Mouse (Mus musculus) hindbrain, embryonic 11.5 days (tissue): ENCODE measurements at regions not wholly inside any gene's neighbourhood (a gene's known extent, or its start where the extent isn't known, plus 50 kb on each side); places are given as distances from the start of the nearest gene placed in this dataset.

Experiments
- ATAC-seq: fragments of 200-750 bp; cut with Nextera tagmentation; 2 replicates; pipeline ENCODE4 v1.8.0; 2017; ENCODE audit warnings: mild to moderate bottlenecking, moderate TSS enrichment, moderate library complexity; ENCODE audit not compliant: low FRiP score
- DNase-seq: peaks from one replicate; pipeline ENCODE4 v3.0.0-alpha.2; 2015; ENCODE audit warnings: low spot score
- H3K27ac ChIP-seq: fragments of 300-500 bp; sonication (generic); 2 replicates; pipeline ENCODE4 v1.5.1; 2014; ENCODE audit warnings: mild to moderate bottlenecking, low read depth, low read length
- H3K27me3 ChIP-seq: fragments of 300-500 bp; sonication (generic); 2 replicates; pipeline ENCODE4 v1.6.1; 2014; ENCODE audit warnings: mild to moderate bottlenecking, low read length, moderate library complexity, mixed read lengths; ENCODE audit not compliant: control insufficient read depth, insufficient read depth
- H3K36me3 ChIP-seq: fragments of 300-500 bp; sonication (generic); 2 replicates; pipeline ENCODE4 v1.6.1; 2014; ENCODE audit warnings: mild to moderate bottlenecking, low read length, moderate library complexity, mixed read lengths; ENCODE audit not compliant: control insufficient read depth, insufficient read depth
- H3K4me1 ChIP-seq: fragments of 300-500 bp; sonication (generic); replicated peaks from 2 replicates; pipeline ENCODE4 v1.6.1; 2014; ENCODE audit warnings: low read length, mixed read lengths; ENCODE audit not compliant: control insufficient read depth, insufficient read depth
- H3K4me2 ChIP-seq: fragments of 300-500 bp; sonication (generic); replicated peaks from 2 replicates; pipeline ENCODE4 v1.6.1; 2014; ENCODE audit warnings: mild to moderate bottlenecking, low read depth, low read length
- H3K4me3 ChIP-seq: fragments of 300-500 bp; sonication (generic); 2 replicates; pipeline ENCODE4 v1.5.1; 2014; ENCODE audit warnings: low read depth, low read length
- H3K9ac ChIP-seq: fragments of 300-500 bp; sonication (generic); 2 replicates; pipeline ENCODE4 v1.6.1; 2014; ENCODE audit warnings: low read depth, low read length
- H3K9me3 ChIP-seq: fragments of 300-500 bp; sonication (generic); 2 replicates; pipeline ENCODE4 v1.6.1; 2016; ENCODE audit warnings: low read length; ENCODE audit not compliant: control insufficient read depth
- WGBS: fragments of 180-500 bp; shearing (Covaris S2); extraction: QIAGEN DNeasy Blood & Tissue Kit; methylation state at CpG from one replicate; pipeline ENCODE4 v1.1.7; 2014; 5-methylcytosine and 5-hydroxymethylcytosine counted together

DNA sequence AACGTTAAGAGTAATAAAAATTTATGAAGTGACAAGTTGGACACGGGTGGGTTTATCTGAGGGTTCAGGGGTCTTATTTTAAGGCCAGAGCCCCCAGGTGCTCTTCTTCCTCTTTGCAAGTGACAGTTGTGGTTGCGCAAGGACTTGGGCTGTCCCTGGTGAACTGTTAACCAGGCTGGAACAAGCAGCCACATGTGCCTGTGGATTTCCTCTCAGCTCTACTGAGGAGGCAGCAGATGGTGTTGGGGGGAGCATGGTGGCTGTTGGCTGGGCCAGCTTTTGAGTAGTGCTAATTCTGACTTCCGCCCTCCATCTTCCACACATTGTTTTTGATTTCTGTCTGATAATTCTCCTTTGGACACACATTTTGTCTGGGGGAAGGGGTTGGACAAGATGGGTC is 227.9 kb upstream of the Tbc1d5 start:
- no peak for ATAC-seq
- WGBS: 91% methylated on average over 4 of the region's 4 CpGs
- no peaks in the 10 kb centered on the region for H3K9me3 ChIP-seq
- no peak overlapping the region for H3K27ac ChIP-seq
- no peak overlapping the region for H3K4me2 ChIP-seq
- no peaks in the 10 kb centered on the region for H3K4me1 ChIP-seq
- H3K4me3 ChIP-seq: no peak overlapping the region
- H3K36me3 ChIP-seq: no peaks in the 10 kb centered on the region
- H3K27me3 ChIP-seq: no peaks in the 10 kb centered on the region
- DNase-seq: no peak
- no peak overlapping the region for H3K9ac ChIP-seq

DNA sequence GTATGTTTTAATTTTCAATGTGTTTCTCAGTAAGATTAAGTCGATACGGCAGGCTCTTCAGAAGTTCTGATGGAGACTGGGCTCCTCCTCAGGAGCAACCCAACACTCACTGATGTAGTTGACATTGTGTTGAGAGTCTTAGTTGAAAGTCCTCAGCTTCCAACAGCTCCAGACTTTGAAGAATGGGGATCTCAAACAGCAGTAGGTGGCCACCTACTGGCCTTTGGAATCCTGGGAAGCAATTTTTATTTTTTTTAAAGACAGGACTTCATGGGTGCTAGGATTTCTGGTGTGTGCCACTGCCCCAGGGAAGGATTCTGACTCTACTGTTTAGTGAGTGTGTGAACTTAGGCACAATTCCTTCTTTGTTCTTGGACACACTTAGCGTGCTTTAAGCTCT is 225.9 kb upstream of the Tbc1d5 start:
- WGBS: 82% methylated on average over 3 of the region's 3 CpGs
- Histone ChIP-seq H3K9me3 (no peaks in the 10 kb centered on the region), H3K4me3 (no peak overlapping the region), H3K4me1 (no peaks in the 10 kb centered on the region), H3K4me2 (no peak overlapping the region), H3K36me3 (no peaks in the 10 kb centered on the region), H3K27me3 (no peaks in the 10 kb centered on the region), H3K9ac (no peak overlapping the region), H3K27ac (no peak overlapping the region)
- no peak for DNase-seq
- ATAC-seq: no peak

DNA sequence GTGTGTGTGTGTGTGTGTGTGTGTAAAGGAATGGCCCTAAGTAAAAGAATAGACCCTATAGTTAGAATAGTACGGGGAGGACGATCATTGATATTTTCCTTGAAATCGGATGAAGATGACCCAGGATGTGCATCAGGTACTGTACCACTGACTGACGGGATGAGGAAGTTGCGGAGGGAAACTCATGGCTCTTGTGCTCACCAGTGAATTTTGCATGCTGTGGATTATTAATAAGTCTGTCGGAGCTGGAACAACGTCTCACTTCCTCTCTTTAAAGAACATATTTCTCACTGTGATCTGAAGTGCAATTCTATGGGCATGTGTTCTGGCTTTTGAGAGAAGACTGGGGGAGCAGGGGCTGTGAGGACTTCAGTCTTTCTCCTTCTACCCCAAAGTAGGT is 218.8 kb upstream of the Tbc1d5 start:
- Histone ChIP-seq H3K4me1 (no peaks in the 10 kb centered on the region), H3K9me3 (no peaks in the 10 kb centered on the region), H3K9ac (no peak overlapping the region), H3K36me3 (no peaks in the 10 kb centered on the region), H3K27ac (no peak overlapping the region), H3K4me3 (no peak overlapping the region), H3K4me2 (no peak overlapping the region), H3K27me3 (no peaks in the 10 kb centered on the region)
- ATAC-seq (no peak), DNase-seq (no peak)
- 90% methylated on average over 7 of the region's 7 CpGs for WGBS

DNA sequence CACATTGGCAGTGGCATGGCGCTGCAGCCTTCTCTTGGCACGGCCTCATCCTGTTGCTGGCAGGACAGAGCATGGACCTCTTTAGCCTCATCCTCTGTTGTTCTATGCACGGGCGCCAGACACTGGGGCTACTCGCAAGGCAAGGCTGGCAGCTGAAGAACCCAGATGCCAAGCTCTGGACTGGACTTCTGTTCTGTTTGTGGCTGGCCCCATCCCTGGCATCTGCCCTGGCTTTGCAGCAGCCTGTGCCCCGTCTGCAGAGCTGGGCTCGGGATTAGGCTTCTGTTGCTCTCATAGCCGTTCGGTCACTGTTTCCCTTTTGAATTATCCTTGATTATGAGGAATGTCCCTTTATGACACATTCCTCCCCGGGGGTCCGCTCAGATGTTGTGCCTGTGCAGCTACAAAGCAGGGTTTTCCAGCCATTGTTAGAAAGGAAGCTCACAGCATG is 214.6 kb upstream of the Tbc1d5 start:
- no peak overlapping the region for H3K27ac ChIP-seq
- H3K9ac ChIP-seq: no peak overlapping the region
- H3K9me3 ChIP-seq: no peaks in the 10 kb centered on the region
- no peaks in the 10 kb centered on the region for H3K36me3 ChIP-seq
- no peak overlapping the region for H3K4me3 ChIP-seq
- ATAC-seq (no peak), DNase-seq (no peak)
- H3K27me3 ChIP-seq: no peaks in the 10 kb centered on the region
- H3K4me2 ChIP-seq: no peak overlapping the region
- no peaks in the 10 kb centered on the region for H3K4me1 ChIP-seq
- 69% methylated on average over 11 of the region's 11 CpGs for WGBS

DNA sequence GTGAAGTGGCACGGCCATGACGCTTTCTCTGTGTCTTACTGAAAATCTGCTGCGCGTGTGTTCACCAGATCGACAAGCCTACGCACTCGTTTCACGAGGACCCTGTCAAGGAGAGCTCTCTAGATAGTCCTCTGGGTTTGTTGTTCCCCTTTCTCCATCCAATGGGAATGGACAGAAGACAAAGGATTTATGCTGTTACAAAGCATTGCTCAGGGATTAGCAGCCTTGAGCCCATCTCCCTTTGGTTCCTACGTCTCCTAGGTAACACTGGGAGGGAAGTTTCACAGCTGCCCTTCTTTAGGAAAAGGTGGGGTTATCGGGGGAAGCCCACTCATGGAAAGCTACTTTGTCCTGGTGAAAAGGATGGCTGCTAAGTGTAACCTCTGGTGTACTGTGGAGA is 212.7 kb upstream of the Tbc1d5 start:
- H3K27me3 ChIP-seq: no peaks in the 10 kb centered on the region
- H3K4me2 ChIP-seq: no peak overlapping the region
- no peak overlapping the region for H3K9ac ChIP-seq
- DNase-seq (no peak), ATAC-seq (no peak)
- H3K36me3 ChIP-seq: no peaks in the 10 kb centered on the region
- H3K9me3 ChIP-seq: no peaks in the 10 kb centered on the region
- 92% methylated on average over 10 of the region's 10 CpGs for WGBS
- no peaks in the 10 kb centered on the region for H3K4me1 ChIP-seq
- no peak overlapping the region for H3K4me3 ChIP-seq
- no peak overlapping the region for H3K27ac ChIP-seq

DNA sequence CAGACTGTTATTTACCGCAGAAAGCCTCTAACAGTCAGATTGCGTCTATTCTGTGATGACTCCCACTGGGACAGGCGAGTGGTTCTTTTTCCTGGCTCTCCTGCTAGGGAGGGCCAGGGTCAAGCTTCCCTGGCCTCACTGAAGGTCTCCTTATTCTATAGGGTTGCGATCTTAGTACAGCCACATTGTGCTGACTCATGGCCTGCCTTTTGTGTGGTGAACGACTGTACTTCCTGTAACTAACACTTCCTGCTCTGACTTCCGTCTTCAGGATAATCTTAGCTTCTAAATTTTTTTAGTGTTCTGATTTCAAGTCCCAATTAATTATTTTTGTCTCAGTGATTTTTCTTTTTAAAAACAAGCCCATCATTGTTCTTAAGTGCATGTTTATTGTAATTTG is 203.4 kb upstream of the Tbc1d5 start:
- Histone ChIP-seq H3K4me3 (no peak overlapping the region), H3K4me2 (no peak overlapping the region), H3K9me3 (no peaks in the 10 kb centered on the region), H3K36me3 (no peaks in the 10 kb centered on the region), H3K27me3 (no peaks in the 10 kb centered on the region), H3K4me1 (no peaks in the 10 kb centered on the region), H3K9ac (no peak overlapping the region), H3K27ac (no peak overlapping the region)
- no peak for ATAC-seq
- DNase-seq: no peak
- 77% methylated on average over 6 of the region's 6 CpGs for WGBS

DNA sequence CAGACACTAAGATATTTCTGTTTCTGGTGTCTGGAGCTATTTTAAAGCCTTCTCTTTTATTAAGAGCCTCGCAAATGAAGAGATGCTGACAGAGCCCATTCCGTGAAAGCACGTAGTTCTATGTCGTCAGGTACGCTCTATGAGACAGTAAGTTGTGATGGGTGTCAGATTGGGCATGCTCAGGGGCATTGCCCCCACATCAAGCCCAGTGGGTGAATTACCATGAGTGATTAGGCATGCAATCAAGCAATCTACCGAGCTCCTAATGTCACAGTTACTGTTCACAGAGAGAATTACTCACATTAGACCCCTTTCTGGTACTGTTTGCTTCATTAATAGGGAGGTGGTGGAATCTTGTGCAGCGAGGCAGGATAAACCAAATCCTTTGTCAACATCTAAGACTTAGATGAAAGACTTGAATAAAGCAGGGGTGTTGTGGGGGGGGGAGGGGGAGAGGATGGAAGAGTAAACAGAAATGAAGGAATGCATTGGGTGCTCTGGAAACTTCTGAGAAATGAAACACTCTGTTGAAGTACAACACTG is 192.9 kb upstream of the Tbc1d5 start:
- Histone ChIP-seq H3K4me3 (no peak overlapping the region), H3K9ac (no peak overlapping the region), H3K36me3 (no peaks in the 10 kb centered on the region), H3K9me3 (no peaks in the 10 kb centered on the region), H3K4me2 (no peak overlapping the region), H3K27me3 (no peaks in the 10 kb centered on the region), H3K27ac (no peak overlapping the region), H3K4me1 (no peaks in the 10 kb centered on the region)
- 60% methylated on average over 7 of the region's 7 CpGs for WGBS
- DNase-seq: no peak
- ATAC-seq: no peak

DNA sequence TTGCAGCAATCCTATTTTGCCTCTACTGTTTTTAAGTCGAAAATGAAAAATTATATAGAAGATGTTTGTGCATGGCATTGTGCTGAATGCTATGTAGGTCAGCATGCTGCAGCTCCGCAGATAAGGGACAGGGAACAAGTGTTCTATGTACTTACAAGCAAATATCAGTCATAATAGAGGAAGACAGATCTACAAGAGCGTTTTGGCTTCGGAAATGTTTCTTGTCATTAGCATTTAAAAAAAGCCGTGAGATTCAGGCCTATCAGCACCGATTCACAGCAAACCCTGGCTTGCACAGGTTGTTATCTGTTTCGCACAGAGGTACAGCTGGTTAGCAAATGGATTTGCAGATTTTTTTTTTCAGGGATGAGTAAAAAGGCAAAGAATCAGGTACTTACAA is 191.8 kb upstream of the Tbc1d5 start:
- no peak overlapping the region for H3K9ac ChIP-seq
- no peak overlapping the region for H3K27ac ChIP-seq
- H3K27me3 ChIP-seq: no peaks in the 10 kb centered on the region
- no peak overlapping the region for H3K4me3 ChIP-seq
- DNase-seq (no peak), ATAC-seq (no peak)
- 88% methylated on average over 7 of the region's 7 CpGs for WGBS
- no peaks in the 10 kb centered on the region for H3K4me1 ChIP-seq
- H3K36me3 ChIP-seq: no peaks in the 10 kb centered on the region
- no peaks in the 10 kb centered on the region for H3K9me3 ChIP-seq
- no peak overlapping the region for H3K4me2 ChIP-seq

DNA sequence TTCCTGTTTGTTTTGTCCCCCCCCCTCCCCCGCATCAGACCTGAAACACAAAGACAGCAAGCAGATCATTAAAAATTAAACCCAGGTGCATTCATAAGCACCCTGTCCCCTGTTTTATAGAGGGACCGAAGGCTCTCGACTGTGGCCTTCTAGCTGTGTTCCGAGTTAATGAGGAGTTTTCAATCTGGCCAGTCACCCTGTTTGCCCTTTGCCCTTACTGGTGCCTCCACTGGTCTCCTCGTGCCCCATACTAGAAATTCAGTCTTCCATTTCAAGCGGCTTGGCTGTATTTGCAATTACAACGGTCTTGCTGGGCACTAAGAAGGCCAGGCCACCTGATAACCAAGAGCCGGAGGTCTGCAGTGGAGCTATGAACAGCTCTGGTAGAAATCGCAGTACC is 190.9 kb upstream of the Tbc1d5 start:
- Histone ChIP-seq H3K4me1 (no peaks in the 10 kb centered on the region), H3K9ac (no peak overlapping the region), H3K9me3 (no peaks in the 10 kb centered on the region), H3K27me3 (no peaks in the 10 kb centered on the region), H3K36me3 (no peaks in the 10 kb centered on the region), H3K4me2 (no peak overlapping the region), H3K4me3 (no peak overlapping the region), H3K27ac (no peak overlapping the region)
- 64% methylated on average over 9 of the region's 9 CpGs for whole genome bisulfite sequencing
- no peak for ATAC-seq
- DNase-seq: no peak
